Mouse (Mus musculus) stomach, embryonic 15.5 days (tissue): ENCODE data around the gene Lrrc2. TPM values are rescaled to one million over a fixed set of nuclear protein-coding genes. Genes with fewer than 3 reads are reported as not detected.

ENCODE experiments used
- ATAC-seq: fragments of 200-750 bp; cut with Nextera tagmentation; 2 replicates; pipeline ENCODE4 v1.8.0; 2017; ENCODE audit warnings: low read depth, moderate number of reproducible peaks, moderate TSS enrichment; ENCODE audit not compliant: insufficient read depth, low FRiP score
- H3K27ac ChIP-seq: fragments of 300-500 bp; sonication (generic); 2 replicates; pipeline ENCODE4 v1.5.1; 2015; ENCODE audit warnings: mild to moderate bottlenecking, inconsistent platforms
- H3K27me3 ChIP-seq: fragments of 300-500 bp; sonication (generic); replicated peaks from 2 replicates; pipeline ENCODE4 v1.6.1; 2015; ENCODE audit warnings: inconsistent platforms
- H3K36me3 ChIP-seq: fragments of 300-500 bp; sonication (generic); 2 replicates; pipeline ENCODE4 v1.6.1; 2015; ENCODE audit warnings: inconsistent platforms
- H3K4me1 ChIP-seq: fragments of 300-500 bp; sonication (generic); 2 replicates; pipeline ENCODE4 v1.6.1; 2015; ENCODE audit warnings: inconsistent platforms
- H3K4me2 ChIP-seq: fragments of 300-500 bp; sonication (generic); 2 replicates; pipeline ENCODE4 v1.6.1; 2015; ENCODE audit warnings: mild to moderate bottlenecking, inconsistent platforms
- H3K4me3 ChIP-seq: fragments of 300-500 bp; sonication (generic); replicated peaks from 2 replicates; pipeline ENCODE4 v1.5.1; 2015; ENCODE audit warnings: inconsistent platforms
- H3K9ac ChIP-seq: fragments of 300-500 bp; sonication (generic); 2 replicates; pipeline ENCODE4 v1.6.1; 2015; ENCODE audit warnings: inconsistent platforms
- H3K9me3 ChIP-seq: fragments of 300-500 bp; sonication (generic); 2 replicates; pipeline ENCODE4 v1.6.1; 2016; ENCODE audit warnings: inconsistent platforms
- WGBS: fragments of 180-500 bp; shearing (Covaris S2); methylation state at CpG from one replicate; pipeline ENCODE4 v1.1.7; 2015; 5-methylcytosine and 5-hydroxymethylcytosine counted together
- polyA plus RNA-seq: library from polyadenylated mRNA; unstranded; fragments of >200 nt; fragmentation: Nextera tagmentation; extraction: Ambion mirVana; gene quantifications from 2 replicates; pipeline ENCODE4 v1.2.1, GENCODE M21; 2015

Lrrc2 gene
- polyA plus RNA-seq, 1 experiment from 2014 or later, result not detected

DNA sequence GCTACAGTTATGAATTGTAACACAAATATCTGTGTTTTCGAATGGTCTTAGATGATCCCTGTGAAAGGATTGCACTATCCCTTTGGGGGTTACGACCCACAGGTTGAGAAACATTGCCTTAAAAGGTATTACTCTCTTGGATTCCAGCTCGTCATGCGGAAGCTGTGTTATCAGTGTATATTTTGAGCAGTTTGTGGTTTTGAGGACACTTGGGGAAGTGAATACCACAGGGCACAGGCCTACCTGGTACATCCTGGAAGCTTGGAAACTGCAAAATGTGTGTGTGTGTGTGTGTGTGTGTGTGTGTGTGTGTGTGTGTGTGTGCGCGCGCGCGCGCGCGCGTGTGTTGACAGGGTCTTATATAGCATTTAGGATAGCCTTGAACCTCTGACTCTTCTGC lies 521 bp downstream of the Lrrc2 start:
- Histone ChIP-seq H3K4me3 (no peak overlapping the region), H3K4me1 (0 out of 2 replicates have a peak, but pooled peaks cover 6% of the 10 kb centered on the region), H3K4me2 (no peak overlapping the region), H3K36me3 (no peaks in the 10 kb centered on the region), H3K27ac (no peak overlapping the region), H3K9ac (no peak overlapping the region), H3K27me3 (peaks cover 21% of the 10 kb centered on the region; the same call in 1 of the 2 replicates), H3K9me3 (no peaks in the 10 kb centered on the region)
- no peak for ATAC-seq
- 92% methylated on average over 11 of the region's 13 CpGs for WGBS

DNA sequence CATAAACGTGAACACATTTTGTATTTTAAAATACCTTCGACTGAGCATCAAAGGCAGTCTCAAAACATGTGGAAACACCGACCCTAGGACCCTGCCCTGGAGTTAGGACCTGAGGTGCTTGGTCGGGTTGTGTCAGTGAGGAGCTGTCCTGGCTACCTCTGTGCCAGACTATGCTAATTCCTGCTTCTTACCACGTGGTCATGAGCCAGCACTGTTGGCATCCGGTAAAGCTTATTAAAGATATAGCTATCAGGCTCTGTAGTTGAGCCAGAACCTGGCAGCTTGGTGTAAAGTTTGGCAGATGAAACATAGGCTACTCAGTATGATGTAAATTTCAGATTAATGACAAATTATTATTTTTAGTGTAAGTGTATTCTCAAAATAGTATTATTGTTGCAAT lies 1.1 kb downstream of the Lrrc2 start:
- 52% methylated on average over 6 of the region's 6 CpGs for WGBS
- Histone ChIP-seq H3K4me2 (no peak overlapping the region), H3K9ac (no peak overlapping the region), H3K4me3 (no peak overlapping the region), H3K9me3 (no peaks in the 10 kb centered on the region), H3K36me3 (no peaks in the 10 kb centered on the region), H3K27me3 (peaks cover 19% of the 10 kb centered on the region; the same call in 1 of the 2 replicates), H3K27ac (no peak overlapping the region), H3K4me1 (0 out of 2 replicates have a peak, but pooled peaks cover 6% of the 10 kb centered on the region)
- no peak for ATAC-seq

DNA sequence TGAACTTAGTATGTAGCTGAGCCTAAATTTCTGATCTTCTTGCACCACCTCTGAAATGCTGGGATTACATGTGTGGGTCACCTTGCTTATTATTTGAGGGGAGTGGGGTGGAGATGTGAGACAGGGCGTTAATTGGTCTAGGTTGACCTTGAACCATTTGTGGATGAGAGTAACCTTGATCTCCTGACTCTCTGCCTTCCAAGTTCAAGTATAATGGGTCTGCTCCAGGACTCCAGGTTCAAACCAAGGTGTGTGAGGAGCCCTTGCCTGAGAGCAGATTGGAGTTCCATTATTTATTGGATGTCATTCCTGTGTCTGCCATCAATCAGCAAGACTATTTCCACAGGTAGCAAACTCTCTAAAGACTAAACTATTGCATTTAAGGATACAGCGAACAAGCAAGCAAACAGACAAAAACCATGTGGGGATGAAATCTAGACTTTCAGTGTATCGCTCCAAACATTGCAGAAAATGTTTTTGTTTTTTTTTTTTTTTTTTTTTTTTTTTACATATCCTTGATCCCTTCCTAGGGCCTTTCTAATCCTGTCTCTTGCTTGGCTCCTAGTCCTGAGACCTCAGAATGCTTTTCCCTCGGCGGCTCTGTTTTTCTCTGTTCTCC lies 1.7 kb downstream of the Lrrc2 start:
- H3K27ac ChIP-seq, result no peak overlapping the region
- no peak overlapping the region for H3K9ac ChIP-seq
- H3K4me1 ChIP-seq, result 0 out of 2 replicates have a peak, but pooled peaks cover 6% of the 10 kb centered on the region
- no peaks in the 10 kb centered on the region for H3K36me3 ChIP-seq
- no peak for ATAC-seq
- WGBS, result 40% methylated on average over 5 of the region's 5 CpGs
- peak overlapping the region; percentile 84 for H3K4me2 ChIP-seq
- H3K27me3 ChIP-seq, result peaks cover 14% of the 10 kb centered on the region; the same call in 1 of the 2 replicates
- no peaks in the 10 kb centered on the region for H3K9me3 ChIP-seq
- H3K4me3 ChIP-seq, result peak overlapping the region; percentile 47; the same call in 1 of the 2 replicates

DNA sequence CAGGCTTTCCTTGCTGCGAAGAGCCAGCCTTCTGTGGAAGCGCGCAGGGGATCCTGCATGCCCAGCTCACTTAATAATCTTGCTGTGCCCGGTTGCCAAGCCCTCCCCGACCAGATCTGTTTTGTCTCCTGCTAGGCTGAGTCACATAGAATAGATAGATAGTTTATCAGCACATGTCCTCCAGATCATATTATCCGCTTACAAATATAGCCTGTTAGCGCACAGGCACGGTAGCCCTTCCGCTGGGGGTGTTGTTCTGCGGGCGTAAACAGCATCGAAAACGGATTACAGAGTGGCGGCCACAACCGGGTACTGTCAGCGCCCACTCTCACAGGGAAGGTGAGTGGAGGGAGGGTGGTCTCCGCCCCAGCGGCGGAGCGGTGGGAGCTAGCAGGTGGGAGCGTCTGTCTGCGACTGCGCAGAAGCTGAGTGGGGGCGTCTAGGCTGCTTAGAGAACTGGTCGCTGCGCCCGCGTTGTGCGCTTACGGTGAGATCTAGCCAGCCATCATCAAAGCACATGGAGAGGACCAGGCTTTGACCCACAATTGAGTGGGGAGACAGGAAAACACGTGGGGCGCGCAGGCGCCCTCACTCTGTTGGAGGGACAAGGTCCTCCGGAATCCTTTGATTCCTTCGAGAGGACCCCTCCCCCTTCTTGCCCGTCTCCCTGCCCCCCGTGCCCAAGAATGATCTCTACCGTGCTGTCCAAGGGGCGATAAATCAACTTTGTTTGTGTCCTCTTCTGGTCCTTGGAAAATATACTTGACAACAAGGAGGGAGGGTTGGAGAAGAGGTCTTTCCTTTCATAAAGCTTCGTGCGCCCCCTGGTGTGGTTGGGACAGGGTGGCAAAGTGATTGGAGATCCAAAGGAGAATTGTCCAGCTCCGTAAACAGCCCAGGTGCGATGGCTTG lies 2.5 kb downstream of the Lrrc2 start:
- WGBS, result 1% methylated on average over 44 of the region's 44 CpGs
- H3K4me3 ChIP-seq, result peak overlapping the region; percentile 47
- H3K36me3 ChIP-seq, result no peaks in the 10 kb centered on the region
- peak overlapping the region; percentile 84 for H3K4me2 ChIP-seq
- H3K9ac ChIP-seq, result no peak overlapping the region
- ATAC-seq, result peak; percentile 35; the same call in 1 of the 2 replicates
- H3K27me3 ChIP-seq, result peaks cover 13% of the 10 kb centered on the region; the same call in 1 of the 2 replicates
- H3K27ac ChIP-seq, result no peak overlapping the region
- 0 out of 2 replicates have a peak, but pooled peaks cover 6% of the 10 kb centered on the region for H3K4me1 ChIP-seq
- no peaks in the 10 kb centered on the region for H3K9me3 ChIP-seq

DNA sequence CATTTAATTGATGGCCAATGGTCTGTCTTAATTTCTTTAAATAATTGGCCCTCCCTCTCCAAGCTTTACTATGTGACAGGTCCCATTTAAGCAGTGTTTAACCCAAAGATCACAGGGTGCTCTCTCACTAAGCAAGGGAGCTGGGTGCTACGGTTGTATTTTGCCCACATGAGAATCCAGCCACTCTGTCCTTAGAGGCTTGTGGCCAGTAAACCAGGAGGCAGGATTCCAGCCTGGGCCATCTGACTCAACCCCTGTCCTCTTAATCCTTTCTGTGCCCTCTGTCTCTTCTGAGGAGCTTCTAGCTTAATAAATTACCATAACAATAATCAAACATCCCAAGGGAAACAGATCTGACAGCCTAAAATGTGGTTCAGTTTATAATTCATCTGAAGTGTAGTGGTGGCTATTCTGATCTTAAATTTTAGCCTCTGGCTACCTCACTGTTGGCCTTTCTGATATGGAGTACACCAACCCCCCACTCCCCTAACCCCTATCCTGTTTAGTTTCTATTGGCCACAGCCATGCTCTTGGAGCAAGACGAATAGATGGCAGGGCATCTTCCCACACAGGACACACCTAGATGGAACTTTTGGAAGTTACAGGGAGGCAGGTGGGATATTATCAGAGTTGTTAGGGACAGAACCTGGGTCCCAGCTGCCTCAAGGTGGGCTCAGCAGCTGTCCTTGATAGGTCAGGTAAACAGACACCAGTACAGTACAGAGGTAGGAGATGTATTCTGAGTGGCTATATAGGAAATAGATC lies 3.5 kb downstream of the Lrrc2 start:
- Histone ChIP-seq H3K4me2 (no peak overlapping the region), H3K27me3 (peaks cover 13% of the 10 kb centered on the region; the same call in 1 of the 2 replicates), H3K36me3 (no peaks in the 10 kb centered on the region), H3K9ac (no peak overlapping the region), H3K4me1 (0 out of 2 replicates have a peak, but pooled peaks cover 6% of the 10 kb centered on the region), H3K9me3 (no peaks in the 10 kb centered on the region), H3K27ac (no peak overlapping the region), H3K4me3 (no peak overlapping the region)
- ATAC-seq, result no peak
- WGBS, result 36% methylated on average over 2 of the region's 2 CpGs

DNA sequence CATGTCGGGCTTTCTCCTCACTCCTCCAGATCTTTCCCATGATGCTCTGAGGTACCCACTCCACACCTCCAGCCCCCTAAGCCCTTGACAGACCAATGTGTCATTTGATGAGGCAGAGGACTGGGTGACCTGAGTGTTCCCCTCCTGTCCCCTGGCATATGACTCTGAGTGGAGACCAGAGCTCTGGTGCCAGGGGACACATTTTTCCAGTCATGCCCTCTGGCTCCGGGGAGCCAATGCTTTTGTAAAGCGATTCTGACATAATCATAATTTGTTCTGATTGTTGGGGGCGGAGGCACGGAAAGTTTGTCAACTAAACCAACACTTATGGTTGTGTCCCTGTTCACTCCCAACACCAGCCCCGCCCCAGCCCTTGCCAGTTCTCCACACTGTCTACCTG lies 4.6 kb downstream of the Lrrc2 start:
- peaks cover 13% of the 10 kb centered on the region; the same call in 1 of the 2 replicates for H3K27me3 ChIP-seq
- no peak overlapping the region for H3K27ac ChIP-seq
- no peak overlapping the region for H3K4me3 ChIP-seq
- H3K4me2 ChIP-seq, result no peak overlapping the region
- ATAC-seq, result no peak
- WGBS, result 88% methylated on average over 6 of the region's 6 CpGs
- H3K36me3 ChIP-seq, result no peaks in the 10 kb centered on the region
- no peaks in the 10 kb centered on the region for H3K9me3 ChIP-seq
- H3K4me1 ChIP-seq, result 0 out of 2 replicates have a peak, but pooled peaks cover 6% of the 10 kb centered on the region
- no peak overlapping the region for H3K9ac ChIP-seq

DNA sequence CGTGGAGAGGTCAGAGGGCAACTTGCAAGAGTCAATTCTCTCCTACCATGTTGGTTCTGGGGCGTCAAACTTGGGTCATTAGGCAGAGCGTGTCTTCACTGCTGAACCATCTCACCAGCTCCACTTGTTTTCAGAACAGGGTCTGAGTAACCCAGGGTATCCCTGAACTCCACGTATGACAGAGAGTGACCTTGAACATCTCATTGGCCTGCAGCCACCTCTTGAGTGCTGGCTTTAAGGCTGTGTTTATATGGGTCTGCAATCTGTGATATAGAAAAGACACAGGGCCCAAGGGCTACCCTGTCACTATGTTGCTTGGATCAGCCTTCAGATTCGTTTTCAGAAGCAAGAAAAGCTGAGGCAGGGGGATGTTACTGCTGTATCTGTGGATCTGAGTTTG lies 8.3 kb downstream of the Lrrc2 start:
- no peaks in the 10 kb centered on the region for H3K36me3 ChIP-seq
- 75% methylated on average over 5 of the region's 5 CpGs for WGBS
- no peak overlapping the region for H3K27ac ChIP-seq
- no peak overlapping the region for H3K9ac ChIP-seq
- H3K4me3 ChIP-seq, result no peak overlapping the region
- H3K9me3 ChIP-seq, result no peaks in the 10 kb centered on the region
- no peak overlapping the region for H3K4me2 ChIP-seq
- no peak for ATAC-seq
- H3K4me1 ChIP-seq, result no peaks in the 10 kb centered on the region
- H3K27me3 ChIP-seq, result no peaks in the 10 kb centered on the region

DNA sequence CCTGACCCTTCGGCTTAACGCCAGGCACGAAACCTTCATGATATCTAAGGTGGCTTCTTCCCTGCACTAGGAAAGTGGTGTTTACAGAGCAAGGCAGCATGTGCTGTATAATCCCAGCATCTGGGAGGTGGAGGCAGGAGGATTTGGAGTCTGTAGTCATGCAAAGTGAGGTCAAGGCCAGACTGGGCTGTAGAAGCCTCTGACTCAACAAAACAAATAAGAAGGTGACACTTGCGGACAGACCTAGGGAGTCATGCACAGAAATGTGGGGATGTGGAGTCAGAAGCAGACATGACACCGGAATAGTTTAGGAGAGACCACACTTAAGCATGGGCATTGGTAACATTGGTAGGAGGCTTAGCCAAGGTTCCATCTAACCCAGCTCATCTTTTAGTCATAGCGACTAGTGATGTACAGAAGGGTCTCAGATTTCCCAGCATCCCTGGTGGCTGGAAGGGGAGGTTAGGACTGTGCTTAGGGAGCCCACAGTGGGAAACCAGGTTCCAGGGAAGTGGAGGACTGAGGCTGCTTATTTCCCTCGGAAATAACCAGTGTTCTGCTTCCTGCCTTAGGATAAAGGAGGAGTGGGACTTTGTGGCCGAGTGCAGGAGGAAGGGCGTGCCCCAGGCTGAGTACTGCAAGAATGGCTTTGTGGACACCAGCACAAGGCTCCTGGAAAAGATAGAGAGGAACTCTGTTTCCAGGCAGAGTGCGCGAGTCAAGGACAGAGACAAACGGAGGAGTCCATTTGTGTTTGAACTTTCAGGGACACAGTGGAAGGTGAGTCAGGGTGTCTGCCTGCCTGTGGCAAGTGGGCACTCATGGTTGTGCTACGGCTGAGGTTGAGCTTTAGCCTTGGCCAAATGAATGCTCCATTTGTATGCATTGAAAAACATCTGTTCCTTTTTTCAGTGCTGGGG lies 9.1 kb downstream of the Lrrc2 start:
- Histone ChIP-seq H3K27me3 (no peaks in the 10 kb centered on the region), H3K4me3 (no peak overlapping the region), H3K9ac (no peak overlapping the region), H3K4me1 (no peaks in the 10 kb centered on the region), H3K27ac (no peak overlapping the region), H3K36me3 (no peaks in the 10 kb centered on the region), H3K4me2 (no peak overlapping the region), H3K9me3 (no peaks in the 10 kb centered on the region)
- WGBS, result 81% methylated on average over 13 of the region's 13 CpGs
- ATAC-seq, result no peak

DNA sequence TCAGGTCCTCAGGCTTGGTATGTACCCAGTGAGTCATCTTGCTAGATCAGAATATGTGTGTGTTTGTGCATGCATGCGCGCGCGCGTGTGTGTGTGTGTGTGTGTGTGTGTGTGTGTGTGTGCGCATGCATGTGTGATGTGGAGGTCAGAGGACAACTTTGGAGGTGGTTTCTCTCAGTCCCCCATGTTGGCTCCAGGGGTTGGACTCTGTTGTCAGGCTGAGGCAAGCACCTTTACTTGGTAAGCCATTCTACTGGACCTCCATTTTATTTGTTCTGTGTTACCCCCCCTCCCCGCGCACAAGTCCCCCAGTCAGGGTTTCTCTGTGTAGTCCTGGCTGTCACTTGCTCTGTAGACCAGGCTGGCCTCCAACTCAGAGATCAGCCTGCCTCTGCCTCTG lies 10.0 kb downstream of the Lrrc2 start:
- Histone ChIP-seq H3K9ac (no peak overlapping the region), H3K36me3 (no peaks in the 10 kb centered on the region), H3K4me1 (no peaks in the 10 kb centered on the region), H3K27me3 (no peaks in the 10 kb centered on the region), H3K4me2 (no peak overlapping the region), H3K27ac (no peak overlapping the region), H3K9me3 (no peaks in the 10 kb centered on the region), H3K4me3 (no peak overlapping the region)
- ATAC-seq, result no peak
- 97% methylated on average over 8 of the region's 8 CpGs for WGBS

DNA sequence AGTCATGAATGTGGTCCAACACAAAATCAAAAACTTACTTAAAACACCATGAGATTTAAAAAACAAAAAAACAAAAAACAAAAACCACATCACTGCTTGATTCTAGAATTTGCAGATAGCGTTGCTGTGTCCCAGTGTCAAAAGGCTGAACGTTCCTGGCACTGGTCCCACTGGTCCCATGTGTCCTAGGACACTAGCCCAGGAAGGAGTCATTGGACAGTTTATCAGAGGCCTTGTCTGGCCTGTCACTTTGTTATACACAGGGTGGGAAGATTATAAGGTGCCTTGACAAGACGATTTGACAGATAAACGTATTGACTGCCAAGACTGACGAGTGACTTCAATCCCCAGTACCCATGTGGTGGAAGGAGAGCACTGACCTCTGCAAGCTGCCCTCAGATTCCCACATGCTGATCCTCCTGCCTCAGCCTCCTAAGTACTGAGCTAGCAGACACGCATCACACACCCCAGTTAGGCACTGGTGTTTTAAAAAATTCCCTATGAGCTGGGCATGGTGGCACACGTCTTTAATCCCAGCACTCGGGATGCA lies 12.3 kb downstream of the Lrrc2 start:
- Histone ChIP-seq H3K9ac (no peak overlapping the region), H3K36me3 (no peaks in the 10 kb centered on the region), H3K4me2 (no peak overlapping the region), H3K9me3 (no peaks in the 10 kb centered on the region), H3K27me3 (no peaks in the 10 kb centered on the region), H3K4me3 (no peak overlapping the region), H3K27ac (no peak overlapping the region), H3K4me1 (no peaks in the 10 kb centered on the region)
- ATAC-seq, result no peak
- 84% methylated on average over 8 of the region's 8 CpGs for WGBS
